Mouse (Mus musculus): ENCODE measurements around the gene Scd2. TPM values are rescaled to one million over a fixed set of nuclear protein-coding genes. Genes with fewer than 3 reads are reported as not detected.
"Not testable (repeated sequence)": the region's sequence is repeated elsewhere in the genome, so short reads cannot be mapped to it uniquely, and the experiment has no call there.

Scd2 gene
- polyA plus RNA-seq (2015; fragmentation: Nextera tagmentation; extraction: Ambion mirVana), result 197 and 219 TPM in 2 replicates

GRCm38 (mm10) chr19:44292941-44293768 lies at the start of gene Scd2:
Scd2 (plus strand) TSS chr19:44293674.
- peaks cover 26% of the 10 kb centered on the region for H3K36me3 ChIP-seq
- peak within 1 kb of the TSS; percentile 100 for H3K4me2 ChIP-seq (replicated peaks)
- no peaks in the 10 kb centered on the region for H3K27me3 ChIP-seq
- H3K4me3 ChIP-seq, result peak within 1 kb of the TSS; percentile 93
- 1% methylated on average over 21 of the region's 21 CpGs for WGBS
- H3K4me1 ChIP-seq, result peaks cover 66% of the 10 kb centered on the region
- H3K9me3 ChIP-seq, result no peaks in the 10 kb centered on the region
- peak within 1 kb of the TSS; percentile 98 for H3K27ac ChIP-seq
- peak within 1 kb of the TSS; percentile 95 for H3K9ac ChIP-seq
- ATAC-seq (ENCODE audit: low FRiP score, low read depth), result peak; percentile 1; the same call in 1 of the 2 replicates

- H3K4me3 ChIP-seq, result no peak overlapping the region; the same call in 1 of the 2 replicates
- H3K27ac ChIP-seq, result no peak overlapping the region
- H3K9ac ChIP-seq, result no peak overlapping the region
- peaks cover 28% of the 10 kb centered on the region for H3K4me1 ChIP-seq
- H3K4me2 ChIP-seq (replicated peaks), result 0 out of 2 replicates have a peak overlapping the region, but pooled peaks have one; percentile 79
- no peak for ATAC-seq (ENCODE audit: low FRiP score, low read depth)
- no peaks in the 10 kb centered on the region for H3K9me3 ChIP-seq
- no peaks in the 10 kb centered on the region for H3K27me3 ChIP-seq
- no peaks in the 10 kb centered on the region for H3K36me3 ChIP-seq
- WGBS, result 5% methylated on average over 5 of the region's 5 CpGs
Measured at GRCm38 (mm10) chr19:44245761-44246171, 47.7 kb upstream of the Scd2 start.

- 52% methylated on average over 11 of the region's 11 CpGs for WGBS
- Histone ChIP-seq H3K4me2 (replicated peaks) (peak overlapping the region; percentile 79), H3K27me3 (no peaks in the 10 kb centered on the region), H3K9me3 (no peaks in the 10 kb centered on the region), H3K4me1 (peaks cover 28% of the 10 kb centered on the region), H3K9ac (no peak overlapping the region), H3K27ac (no peak overlapping the region), H3K4me3 (no peak overlapping the region), H3K36me3 (no peaks in the 10 kb centered on the region)
- ATAC-seq (ENCODE audit: low FRiP score, low read depth), result no peak
Measured at GRCm38 (mm10) chr19:44246341-44246911, 47.0 kb upstream of the Scd2 start.

- Histone ChIP-seq H3K36me3 (no peaks in the 10 kb centered on the region), H3K4me1 (peaks cover 35% of the 10 kb centered on the region), H3K9me3 (no peaks in the 10 kb centered on the region), H3K27ac (peak overlapping the region; percentile 94), H3K4me2 (replicated peaks) (peak overlapping the region; percentile 79), H3K9ac (peak overlapping the region; percentile 70), H3K4me3 (peak overlapping the region; percentile 52), H3K27me3 (no peaks in the 10 kb centered on the region)
- 3% methylated on average over 25 of the region's 25 CpGs for WGBS
- peak; percentile 37 for ATAC-seq (ENCODE audit: low FRiP score, low read depth)
Measured at GRCm38 (mm10) chr19:44247281-44248080, 46.0 kb upstream of the Scd2 start.

DNA sequence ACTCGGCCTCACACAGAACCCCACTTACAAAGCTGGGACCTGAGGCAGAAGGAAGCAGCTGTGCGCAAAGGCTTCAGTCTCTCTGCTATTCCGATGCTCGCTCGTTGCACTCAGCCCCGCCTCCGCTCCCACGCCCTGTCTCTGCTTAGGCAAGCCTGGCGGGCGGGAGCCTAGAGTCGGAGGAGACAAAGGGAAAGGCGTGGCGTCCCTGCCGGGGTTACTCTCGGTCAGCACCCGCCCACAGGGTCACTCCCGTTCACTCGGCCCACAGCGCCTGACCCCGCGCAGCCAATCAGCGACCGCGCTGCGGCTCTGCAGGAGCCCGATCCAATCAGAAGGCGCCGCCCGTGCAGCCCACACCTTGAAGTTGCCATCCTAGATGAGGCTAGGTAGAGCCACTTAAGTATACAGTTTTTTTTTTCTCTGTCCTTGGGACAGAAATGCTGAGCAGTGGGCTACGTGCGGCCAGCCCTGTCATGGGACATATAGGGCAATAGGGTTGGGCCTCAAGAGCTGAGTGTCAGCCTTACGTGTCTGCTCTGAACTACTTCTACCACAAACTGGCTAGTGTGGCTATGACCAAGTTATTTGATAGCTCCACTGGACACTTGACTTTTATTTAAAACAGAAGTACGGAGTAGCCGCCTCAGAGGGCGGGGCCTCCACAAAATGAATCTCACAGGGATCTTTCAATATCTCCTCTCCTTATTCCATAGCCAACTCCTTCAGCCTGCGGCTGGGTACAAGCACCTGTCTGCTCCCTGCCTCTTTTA lies 45.2 kb upstream of the Scd2 start:
- Histone ChIP-seq H3K27ac (peak overlapping the region; percentile 94), H3K4me1 (peaks cover 36% of the 10 kb centered on the region), H3K4me3 (peak overlapping the region; percentile 52), H3K9me3 (no peaks in the 10 kb centered on the region), H3K36me3 (no peaks in the 10 kb centered on the region), H3K9ac (peak overlapping the region; percentile 70), H3K4me2 (replicated peaks) (peak overlapping the region; percentile 79), H3K27me3 (no peaks in the 10 kb centered on the region)
- ATAC-seq (ENCODE audit: low FRiP score, low read depth), result peak; percentile 97
- WGBS, result 2% methylated on average over 36 of the region's 36 CpGs

DNA sequence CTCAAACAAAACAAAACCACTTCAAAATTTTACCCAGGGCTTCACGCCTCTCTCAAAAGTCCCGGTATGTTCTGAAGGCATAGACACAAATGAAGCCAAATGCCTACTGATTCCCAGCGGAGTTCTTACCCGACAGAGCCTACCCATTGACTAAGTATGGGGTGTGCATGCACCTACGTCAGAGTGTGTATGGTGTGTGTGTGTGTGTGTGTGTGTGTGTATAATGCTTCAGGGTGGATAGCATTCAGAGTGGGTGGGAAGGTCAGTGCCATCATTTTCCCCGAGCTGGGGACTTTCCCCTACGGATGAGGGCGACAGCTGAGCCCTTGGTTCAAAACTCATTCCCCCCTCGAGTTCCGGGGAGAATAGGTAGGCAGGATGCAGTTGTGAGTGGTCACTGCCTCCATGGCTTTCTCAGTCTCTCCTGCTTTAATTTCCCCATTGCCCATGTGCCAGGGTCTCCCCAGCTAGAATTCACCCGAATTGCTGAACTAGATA lies 44.6 kb upstream of the Scd2 start:
- Histone ChIP-seq H3K9ac (no peak overlapping the region), H3K36me3 (no peaks in the 10 kb centered on the region), H3K4me2 (replicated peaks) (peak overlapping the region; percentile 79), H3K4me3 (0 out of 2 replicates have a peak overlapping the region, but pooled peaks have one; percentile 52), H3K9me3 (no peaks in the 10 kb centered on the region), H3K4me1 (peaks cover 36% of the 10 kb centered on the region), H3K27me3 (no peaks in the 10 kb centered on the region), H3K27ac (peak overlapping the region; percentile 94)
- no peak for ATAC-seq (ENCODE audit: low FRiP score, low read depth)
- WGBS, result 68% methylated on average over 11 of the region's 11 CpGs

- not testable (repeated sequence) for H3K9me3 ChIP-seq; H3K27me3 ChIP-seq; H3K4me3 ChIP-seq; H3K27ac ChIP-seq; H3K4me2 ChIP-seq (replicated peaks); H3K9ac ChIP-seq; H3K36me3 ChIP-seq; ATAC-seq (ENCODE audit: low FRiP score, low read depth)
- WGBS, result 92% methylated on average over 6 of the region's 6 CpGs
- H3K4me1 ChIP-seq, result peaks cover 33% of the 10 kb centered on the region
Measured at GRCm38 (mm10) chr19:44251138-44251537, 42.3 kb upstream of the Scd2 start.

DNA sequence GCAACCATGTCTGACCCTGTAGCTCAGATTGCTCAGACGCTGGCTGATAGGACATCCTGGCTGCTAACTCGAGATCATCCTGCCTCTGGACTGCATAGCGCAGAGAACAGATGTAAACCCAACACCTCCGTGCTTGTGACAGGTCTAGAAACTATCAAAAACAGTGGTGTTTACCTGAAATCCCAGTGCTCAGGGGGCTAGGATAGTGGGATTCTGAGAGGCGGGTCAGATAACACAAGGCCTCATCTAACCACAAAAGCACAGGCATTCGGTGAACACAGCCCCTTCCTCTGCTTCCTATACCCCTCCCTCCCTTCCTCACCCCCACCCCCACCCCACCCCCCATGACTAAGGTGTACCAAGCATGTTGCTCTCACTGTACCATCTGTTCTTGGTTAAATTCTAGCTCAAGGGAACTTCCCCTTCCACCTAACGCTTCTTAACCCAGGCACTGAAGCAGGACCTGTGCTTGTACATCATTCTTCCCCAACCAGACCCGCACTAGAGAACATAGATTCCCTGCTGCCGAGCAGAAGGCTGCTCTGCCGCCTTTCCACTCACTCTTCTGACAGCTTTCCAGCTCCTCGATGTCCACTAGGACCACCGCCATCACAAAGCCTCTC lies 41.4 kb upstream of the Scd2 start:
- H3K4me2 ChIP-seq (replicated peaks), result no peak overlapping the region
- H3K4me1 ChIP-seq, result peaks cover 24% of the 10 kb centered on the region
- ATAC-seq (ENCODE audit: low FRiP score, low read depth), result no peak
- H3K9ac ChIP-seq, result no peak overlapping the region
- 54% methylated on average over 12 of the region's 12 CpGs for WGBS
- no peaks in the 10 kb centered on the region for H3K27me3 ChIP-seq
- no peaks in the 10 kb centered on the region for H3K9me3 ChIP-seq
- H3K36me3 ChIP-seq, result no peaks in the 10 kb centered on the region
- no peak overlapping the region for H3K27ac ChIP-seq
- no peak overlapping the region for H3K4me3 ChIP-seq

DNA sequence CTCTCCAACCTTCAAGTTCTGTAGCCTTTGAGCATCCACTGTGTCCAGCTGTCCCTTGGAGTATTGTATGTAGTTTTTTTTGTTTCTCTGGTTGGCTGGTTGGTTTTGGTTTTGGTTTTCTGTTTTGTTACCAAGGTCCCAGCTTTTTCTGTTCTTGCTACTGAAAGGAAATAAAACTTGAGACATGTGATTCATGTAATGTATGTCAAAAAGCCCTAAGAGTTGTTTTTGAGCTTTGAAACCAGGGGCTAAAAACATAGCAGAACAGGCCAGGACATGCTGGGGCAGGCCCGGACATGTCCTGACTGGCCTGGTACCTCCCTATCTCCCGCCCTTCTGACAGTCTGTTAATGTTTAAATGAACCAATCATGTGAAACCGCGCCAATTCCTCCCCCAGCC lies 39.4 kb upstream of the Scd2 start:
- not testable (repeated sequence) for H3K9me3 ChIP-seq; H3K27me3 ChIP-seq; ATAC-seq (ENCODE audit: low FRiP score, low read depth); H3K9ac ChIP-seq; H3K27ac ChIP-seq; H3K4me1 ChIP-seq; H3K4me2 ChIP-seq (replicated peaks); H3K36me3 ChIP-seq; H3K4me3 ChIP-seq
- WGBS, result 89% methylated on average over 4 of the region's 4 CpGs

DNA sequence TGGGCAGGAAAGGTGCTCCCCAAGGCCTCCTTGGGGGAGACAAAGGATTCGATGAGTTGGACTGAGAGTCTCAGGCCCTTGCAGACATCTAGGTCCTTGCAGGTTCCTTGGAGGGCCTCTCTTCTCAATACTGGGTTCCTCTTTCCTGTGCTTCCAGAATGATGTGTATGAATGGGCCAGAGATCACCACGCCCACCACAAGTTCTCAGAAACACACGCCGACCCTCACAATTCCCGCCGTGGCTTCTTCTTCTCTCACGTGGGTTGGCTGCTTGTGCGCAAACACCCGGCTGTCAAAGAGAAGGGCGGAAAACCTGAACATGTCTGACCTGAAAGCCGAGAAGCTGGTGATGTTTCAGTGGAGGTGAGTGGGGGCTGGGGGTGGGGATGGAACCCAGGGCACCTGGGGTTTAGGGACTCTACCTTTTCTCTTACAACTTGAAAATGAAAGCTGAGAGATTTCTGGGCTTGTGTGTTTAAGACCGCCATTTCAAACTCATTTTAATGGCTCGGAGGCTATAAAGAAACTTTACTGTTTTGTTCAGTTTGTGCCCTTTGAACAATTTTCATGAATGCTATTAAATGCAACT lies 36.0 kb upstream of the Scd2 start:
- Histone ChIP-seq H3K36me3 (no peaks in the 10 kb centered on the region), H3K4me1 (peaks cover under 1% of the 10 kb centered on the region; the same call in 1 of the 2 replicates), H3K4me2 (replicated peaks) (no peak overlapping the region), H3K27ac (no peak overlapping the region), H3K9me3 (no peaks in the 10 kb centered on the region), H3K4me3 (no peak overlapping the region), H3K9ac (no peak overlapping the region), H3K27me3 (no peaks in the 10 kb centered on the region)
- 78% methylated on average over 13 of the region's 13 CpGs for WGBS
- no peak for ATAC-seq (ENCODE audit: low FRiP score, low read depth)

DNA sequence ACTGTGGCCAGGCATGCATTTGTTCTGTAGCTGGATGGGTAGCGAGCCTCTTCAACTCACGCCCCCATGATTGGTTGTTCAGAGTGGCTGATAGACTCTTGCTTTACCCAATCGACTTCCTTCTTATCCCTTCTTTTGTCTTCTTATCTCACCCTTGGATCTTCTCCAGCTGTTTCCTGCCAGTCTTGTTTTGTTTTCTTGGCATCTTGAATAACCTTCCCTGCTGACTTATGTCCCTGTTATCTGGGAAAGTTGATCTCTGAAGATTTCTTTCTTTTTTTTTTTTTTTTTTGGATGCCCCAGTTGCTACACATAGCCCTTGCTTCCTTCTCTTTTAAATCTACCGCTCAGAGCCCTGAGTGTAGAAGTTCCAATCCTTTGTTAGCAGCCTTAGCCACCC lies 34.0 kb upstream of the Scd2 start:
- Histone ChIP-seq H3K27me3 (no peaks in the 10 kb centered on the region), H3K9ac (no peak overlapping the region), H3K9me3 (no peaks in the 10 kb centered on the region), H3K27ac (no peak overlapping the region), H3K4me3 (no peak overlapping the region), H3K4me1 (peaks cover 2% of the 10 kb centered on the region; the same call in 1 of the 2 replicates), H3K36me3 (no peaks in the 10 kb centered on the region), H3K4me2 (replicated peaks) (no peak overlapping the region)
- WGBS, result 84% methylated on average over 4 of the region's 4 CpGs
- ATAC-seq (ENCODE audit: low FRiP score, low read depth), result no peak
